Mouse (Mus musculus) testis, adult 2 months (tissue): ENCODE measurements around the gene Angel1. TPM values are rescaled to one million over a fixed set of nuclear protein-coding genes. Genes with fewer than 3 reads are reported as not detected.
A peak's percentile ranks its signal among the peaks of the same experiment; 100 is the strongest.

Source experiments
- H3K27ac ChIP-seq: fragments of 200-500 bp; 2 replicates; pipeline ENCODE4 v1.5.1; 2012; ENCODE audit warnings: low read depth, low read length; ENCODE audit not compliant: control insufficient read depth, insufficient read depth
- H3K27me3 ChIP-seq: fragments of 200-500 bp; 2 replicates; pipeline ENCODE4 v1.6.1; 2012; ENCODE audit warnings: mild to moderate bottlenecking, low read length, moderate library complexity; ENCODE audit not compliant: control insufficient read depth, insufficient read depth
- H3K36me3 ChIP-seq: fragments of 200-500 bp; 2 replicates; pipeline ENCODE4 v1.6.1; 2012; ENCODE audit warnings: mild to moderate bottlenecking, low read length; ENCODE audit not compliant: control insufficient read depth, insufficient read depth
- H3K4me1 ChIP-seq: fragments of 200-500 bp; 2 replicates; pipeline ENCODE4 v1.6.1; 2012; ENCODE audit warnings: low read length; ENCODE audit not compliant: control insufficient read depth, insufficient read depth
- H3K4me3 ChIP-seq: fragments of 200-500 bp; 2 replicates; pipeline ENCODE4 v1.5.1; 2012; ENCODE audit warnings: low read depth, mild to moderate bottlenecking, low read length, moderate library complexity, mixed read lengths; ENCODE audit not compliant: control insufficient read depth
- CTCF ChIP-seq: fragments of 200-500 bp; IDR thresholded peaks from 2 replicates; pipeline ENCODE4 v1.5.1; 2012; ENCODE audit warnings: low read depth, mild to moderate bottlenecking, inconsistent platforms, low read length, moderate library complexity; ENCODE audit not compliant: control insufficient read depth, insufficient read depth, insufficient replicate concordance
- POLR2A ChIP-seq: fragments of 200-500 bp; IDR thresholded peaks from 2 replicates; pipeline ENCODE4 v1.6.1; 2012; ENCODE audit warnings: low read depth, mild to moderate bottlenecking, inconsistent platforms, low read length, moderate library complexity; ENCODE audit not compliant: control insufficient read depth
- polyA plus RNA-seq: library from polyadenylated mRNA; depleted of rRNA; stranded (reverse); fragments of >200 nt; gene quantifications from 2 replicates; pipeline ENCODE4 v1.2.3, GENCODE M21; 2012

Angel1 gene
- polyA plus RNA-seq, 1 experiment = 191 TPM

GRCm38 (mm10) chr12:86724300-86724699 is 2.0 kb downstream of the Angel1 start:
- Histone ChIP-seq H3K4me3 (peak overlapping the region; percentile 62), H3K36me3 (no peaks in the 10 kb centered on the region; the same call in 1 of the 2 replicates), H3K27ac (no peak overlapping the region), H3K27me3 (no peaks in the 10 kb centered on the region), H3K4me1 (no peaks in the 10 kb centered on the region)
- TF ChIP-seq POLR2A (no peak), CTCF (no peak)

- Histone ChIP-seq H3K4me3 (no peak overlapping the region), H3K36me3 (no peaks in the 10 kb centered on the region; the same call in none of the 2 replicates), H3K27me3 (no peaks in the 10 kb centered on the region), H3K4me1 (no peaks in the 10 kb centered on the region), H3K27ac (no peak overlapping the region)
- no peak for TF ChIP-seq POLR2A
- no peak for TF ChIP-seq CTCF
These were observed 4.8 kb downstream of the Angel1 start for GRCm38 (mm10) chr12:86721453-86721852.

GRCm38 (mm10) chr12:86719961-86720639 is 6.2 kb downstream of the Angel1 start:
- H3K36me3 ChIP-seq = no peaks in the 10 kb centered on the region; the same call in none of the 2 replicates
- no peaks in the 10 kb centered on the region for H3K27me3 ChIP-seq
- no peak overlapping the region for H3K4me3 ChIP-seq
- H3K4me1 ChIP-seq = no peaks in the 10 kb centered on the region
- TF ChIP-seq CTCF = no peak
- no peak for TF ChIP-seq POLR2A
- H3K27ac ChIP-seq = no peak overlapping the region

GRCm38 (mm10) chr12:86716962-86717361 is 9.3 kb downstream of the Angel1 start:
- no peaks in the 10 kb centered on the region; the same call in none of the 2 replicates for H3K36me3 ChIP-seq
- H3K27me3 ChIP-seq = no peaks in the 10 kb centered on the region
- no peak overlapping the region for H3K4me3 ChIP-seq
- no peaks in the 10 kb centered on the region for H3K4me1 ChIP-seq
- no peak overlapping the region for H3K27ac ChIP-seq
- no peak for TF ChIP-seq CTCF
- no peak for TF ChIP-seq POLR2A

GRCm38 (mm10) chr12:86715401-86715800 is 10.9 kb downstream of the Angel1 start:
- no peaks in the 10 kb centered on the region; the same call in none of the 2 replicates for H3K36me3 ChIP-seq
- H3K4me1 ChIP-seq = no peaks in the 10 kb centered on the region
- H3K27ac ChIP-seq = no peak overlapping the region
- no peak for TF ChIP-seq POLR2A
- TF ChIP-seq CTCF = peak; percentile 61; the same call in 1 of the 2 replicates
- H3K4me3 ChIP-seq = no peak overlapping the region
- no peaks in the 10 kb centered on the region for H3K27me3 ChIP-seq

GRCm38 (mm10) chr12:86714026-86714425 is 12.2 kb downstream of the Angel1 start:
- no peaks in the 10 kb centered on the region; the same call in none of the 2 replicates for H3K36me3 ChIP-seq
- no peak for TF ChIP-seq POLR2A
- TF ChIP-seq CTCF = no peak
- H3K4me1 ChIP-seq = no peaks in the 10 kb centered on the region
- H3K27me3 ChIP-seq = no peaks in the 10 kb centered on the region
- no peak overlapping the region for H3K27ac ChIP-seq
- H3K4me3 ChIP-seq = no peak overlapping the region

GRCm38 (mm10) chr12:86705843-86706242 is 20.4 kb downstream of the Angel1 start:
- Histone ChIP-seq H3K36me3 (peaks cover 2% of the 10 kb centered on the region; the same call in 1 of the 2 replicates), H3K27ac (no peak overlapping the region), H3K27me3 (no peaks in the 10 kb centered on the region), H3K4me1 (no peaks in the 10 kb centered on the region), H3K4me3 (no peak overlapping the region)
- TF ChIP-seq POLR2A (no peak), CTCF (no peak)

- Histone ChIP-seq H3K36me3 (peaks cover 2% of the 10 kb centered on the region; the same call in 1 of the 2 replicates), H3K27me3 (no peaks in the 10 kb centered on the region), H3K27ac (no peak overlapping the region), H3K4me3 (no peak overlapping the region), H3K4me1 (no peaks in the 10 kb centered on the region)
- TF ChIP-seq POLR2A (no peak), CTCF (no peak)
These were observed 23.6 kb downstream of the Angel1 start for GRCm38 (mm10) chr12:86702690-86703089.
